Mouse (Mus musculus) adrenal gland, postnatal 4 days (tissue): Measurements from ENCODE around the gene Setd2. TPM values are rescaled to one million over a fixed set of nuclear protein-coding genes. Genes with fewer than 3 reads are reported as not detected.

ENCODE experiments used
- DNase-seq, 2 experiments: peaks; one replicate each; pipeline ENCODE4 v3.0.0; 2021 to 2022; ENCODE audit warnings: low spot score in 2 of 2, mixed read lengths in 2 of 2
- long read RNA-seq, 2 experiments: library from polyadenylated mRNA; stranded (forward); transcript quantifications; one replicate each; pipeline ENCODE4 v2.0.0; 2021
- total RNA-seq, 2 experiments: library from RNA; stranded (reverse); gene quantifications; 2 replicates each; pipeline ENCODE4 v1.2.3; 2021

The Setd2 gene
- total RNA-seq = 100 to 1,000 TPM in 1 of 2 experiments, 10 to 100 TPM in 1; 97.0 to 102 TPM
- long read RNA-seq, experiment 1, partial matches to known transcripts = 0 of 1 reads
- long read RNA-seq, experiment 1, other reads (novel, unspliced or antisense) = 0 of 1 reads
- long read RNA-seq, experiment 2, partial matches to known transcripts = 3 of 12 reads
- long read RNA-seq, experiment 2, other reads (novel, unspliced or antisense) = 9 of 12 reads

- peak; percentile 31 to 45 for DNase-seq
Measured at GRCm38 (mm10) chr9:110532538-110533291, at the start of gene Setd2. Setd2 (plus strand) TSS chr9:110532597.

- no peak for DNase-seq
Measured at GRCm38 (mm10) chr9:110488841-110489240, 43.6 kb upstream of the Setd2 start.

- DNase-seq = no peak
Measured at GRCm38 (mm10) chr9:110490913-110491312, 41.5 kb upstream of the Setd2 start.

DNA sequence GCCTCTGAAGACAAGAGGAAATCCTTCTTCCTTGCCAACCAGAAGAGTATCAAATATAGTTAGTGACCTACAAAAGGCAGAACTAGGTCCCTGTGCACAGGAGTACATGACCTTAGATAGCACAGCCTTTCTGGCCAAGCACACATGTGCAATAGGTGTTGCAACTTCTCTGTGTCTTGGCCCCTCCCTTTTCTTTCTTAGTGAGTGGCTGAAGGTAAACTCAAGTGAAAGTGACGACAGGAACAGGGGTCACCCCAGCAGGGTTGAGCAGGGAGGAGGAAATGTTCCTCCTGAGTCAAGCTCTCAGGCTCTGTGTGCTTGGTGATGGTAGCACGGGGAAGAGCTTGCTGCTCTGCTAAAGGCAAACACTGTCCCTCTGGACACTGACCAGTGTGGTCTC lies 6.7 kb upstream of the Setd2 start:
- DNase-seq = no peak

DNA sequence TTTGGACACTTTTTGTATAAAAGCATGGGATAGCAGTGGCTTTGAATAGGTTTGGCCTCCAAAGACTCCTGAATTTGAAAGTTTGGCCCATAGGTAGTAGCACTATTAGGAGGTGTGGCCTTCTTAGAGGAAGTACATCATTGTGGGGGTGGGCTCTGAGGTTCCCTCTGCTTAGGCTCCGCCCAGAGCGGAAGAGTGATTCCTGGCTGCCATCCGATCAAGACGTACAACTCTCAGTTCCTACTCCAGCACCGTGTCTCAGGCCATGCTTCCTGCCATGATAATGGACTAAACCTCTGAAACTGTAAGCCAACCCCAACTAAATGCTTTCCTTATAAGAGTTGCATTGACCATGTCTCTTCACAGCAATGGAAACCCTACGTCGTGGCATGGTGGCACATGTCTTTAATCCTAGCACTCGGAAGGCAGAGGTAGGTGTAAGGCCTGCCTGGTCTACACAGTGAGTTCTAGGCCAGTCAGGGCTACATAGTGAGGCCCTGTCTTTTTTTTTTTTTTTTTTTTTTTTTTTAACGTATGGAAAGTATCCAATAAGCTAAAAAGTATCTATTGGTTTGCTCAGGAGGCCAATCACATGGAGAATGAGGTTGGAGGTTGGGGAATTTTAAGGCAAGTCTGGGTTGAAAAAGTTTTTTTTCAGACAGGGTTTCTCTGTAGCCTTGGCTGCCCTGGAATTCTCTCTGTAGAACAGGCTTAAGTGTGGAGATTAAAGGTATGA lies 3.2 kb upstream of the Setd2 start:
- DNase-seq = no peak

GRCm38 (mm10) chr9:110530650-110531049 lies 1.7 kb upstream of the Setd2 start:
- no peak for DNase-seq

DNA sequence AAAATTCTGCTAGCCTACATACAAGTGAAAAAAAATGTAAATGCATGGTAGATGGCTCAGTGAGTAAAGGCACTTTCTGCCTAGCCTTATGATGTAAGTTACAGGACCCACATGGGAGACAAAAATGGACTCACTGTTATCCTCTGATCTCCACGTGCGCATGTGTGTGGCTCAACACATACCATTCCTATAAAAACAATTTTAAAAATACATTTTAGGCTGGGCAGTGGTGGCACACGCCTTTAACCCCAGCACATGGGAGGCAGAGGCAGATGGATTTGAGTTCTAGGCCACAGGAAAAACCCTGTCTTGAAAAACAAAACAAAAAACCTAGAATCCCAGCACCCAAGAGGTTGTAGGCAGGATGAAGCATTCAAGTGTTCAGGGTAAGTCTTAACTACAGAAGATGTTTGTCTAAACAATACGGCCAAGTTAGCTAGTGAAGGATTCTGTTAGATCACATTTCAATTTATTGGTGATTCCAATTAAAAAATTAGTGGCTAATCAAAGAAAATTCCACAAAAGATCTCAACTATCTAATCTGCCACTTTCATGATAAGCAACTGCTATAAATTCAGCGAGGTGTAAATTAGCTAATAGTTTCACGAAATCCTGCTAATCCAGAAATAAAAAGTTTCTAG lies 1.1 kb upstream of the Setd2 start:
- DNase-seq = no peak

GRCm38 (mm10) chr9:110531914-110532489 lies 395 bp upstream of the Setd2 start:
- peak; percentile 87 to 94 for DNase-seq

DNA sequence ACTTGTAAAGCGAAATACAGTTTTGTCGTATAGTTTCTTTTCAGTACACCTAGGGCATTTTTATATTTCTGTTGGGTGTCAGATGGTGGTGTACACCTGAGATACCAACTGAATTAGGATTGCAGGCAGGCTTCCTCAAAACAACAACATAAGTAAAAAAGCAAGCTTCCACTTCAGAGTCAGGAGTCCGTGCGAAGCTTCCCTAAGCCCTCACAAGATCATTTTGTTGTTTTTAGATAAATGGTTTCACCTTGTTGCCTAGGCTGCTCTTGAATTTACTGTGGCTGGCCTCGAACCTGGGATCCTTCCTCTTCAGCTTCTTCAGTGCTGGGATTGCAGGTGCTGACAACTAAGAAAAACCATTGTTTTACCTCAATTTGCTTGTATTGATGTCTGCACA lies 1.2 kb downstream of the Setd2 start:
- DNase-seq = no peak

GRCm38 (mm10) chr9:110535114-110535513 lies 2.7 kb downstream of the Setd2 start:
- DNase-seq = no peak

DNA sequence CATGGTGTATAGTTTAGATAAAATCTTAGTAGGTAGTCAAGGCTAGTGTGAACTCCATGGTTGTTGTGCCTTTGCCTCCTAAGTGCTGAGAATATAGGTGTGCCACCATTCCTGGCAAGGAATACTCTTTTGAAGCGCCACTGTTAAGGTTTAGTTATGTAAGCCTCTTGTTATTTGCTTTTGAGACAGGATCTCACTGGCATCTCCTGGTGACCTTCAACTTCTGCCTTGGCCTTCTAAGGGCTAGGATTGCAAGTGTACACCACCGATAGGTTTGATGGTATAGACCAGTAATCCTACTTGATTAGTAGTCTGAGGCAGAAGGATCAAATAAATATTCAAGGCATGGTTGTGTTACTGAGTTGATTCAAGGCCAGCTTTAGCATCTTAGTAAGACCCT lies 4.2 kb downstream of the Setd2 start:
- DNase-seq = no peak

DNA sequence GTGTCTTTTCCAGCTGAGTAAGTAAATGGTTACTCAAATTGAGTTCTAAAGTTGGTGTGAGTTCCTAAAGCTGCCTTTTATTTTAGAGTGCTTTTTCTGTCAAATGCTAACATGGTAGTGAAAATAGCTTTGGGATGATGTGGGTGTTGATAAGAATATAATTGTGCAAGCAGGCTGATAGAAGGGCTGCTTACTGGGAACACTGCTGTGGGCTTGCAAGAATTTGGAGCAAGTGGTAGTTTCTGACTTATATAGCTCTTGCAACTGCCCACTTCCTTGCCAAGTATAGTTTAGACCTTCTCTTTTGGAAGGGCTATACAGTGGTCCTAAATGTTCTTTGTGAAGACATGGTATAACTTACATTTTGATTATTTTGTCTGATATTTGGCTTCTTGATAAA lies 6.1 kb downstream of the Setd2 start:
- DNase-seq = no peak

DNA sequence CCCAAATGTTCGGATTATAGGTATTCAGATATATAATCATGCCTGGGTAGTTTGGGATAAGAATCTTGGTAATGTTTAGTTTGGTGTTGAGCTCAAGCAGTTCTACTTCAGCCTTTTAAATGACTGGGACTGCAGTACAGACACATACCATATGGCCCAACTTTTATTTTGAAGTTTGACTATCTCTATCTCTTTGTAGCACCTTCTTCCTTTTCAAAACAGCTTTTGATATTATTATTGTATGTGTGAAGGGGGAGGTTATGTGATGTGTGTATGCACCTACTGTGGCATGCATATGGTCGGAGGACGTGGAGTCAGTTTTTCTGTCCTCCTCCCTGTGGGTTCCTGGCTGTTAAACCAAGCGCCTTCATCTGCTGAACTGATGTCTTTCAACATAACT lies 9.6 kb downstream of the Setd2 start:
- DNase-seq = no peak

DNA sequence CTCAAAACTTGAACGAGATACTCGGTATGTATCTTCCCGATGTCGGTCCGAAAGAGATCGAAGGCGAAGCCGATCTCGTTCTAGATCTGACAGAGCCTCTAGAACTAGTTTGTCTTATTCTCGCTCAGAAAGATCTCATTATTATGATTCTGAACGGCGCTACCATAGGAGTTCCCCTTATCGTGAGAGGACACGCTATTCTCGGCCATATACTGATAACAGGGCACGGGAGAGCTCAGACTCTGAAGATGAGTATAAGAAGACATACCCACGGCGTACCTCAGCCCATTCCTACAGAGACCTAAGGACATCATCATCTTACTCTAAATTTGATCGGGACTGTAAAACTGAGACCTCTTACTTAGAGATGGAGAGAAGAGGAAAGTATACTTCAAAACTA lies 15.9 kb downstream of the Setd2 start:
- DNase-seq = no peak

- no peak for DNase-seq
Measured at GRCm38 (mm10) chr9:110568309-110568708, 35.9 kb downstream of the Setd2 start.

- no peak for DNase-seq
Measured at GRCm38 (mm10) chr9:110582161-110582560, 49.8 kb downstream of the Setd2 start.

DNA sequence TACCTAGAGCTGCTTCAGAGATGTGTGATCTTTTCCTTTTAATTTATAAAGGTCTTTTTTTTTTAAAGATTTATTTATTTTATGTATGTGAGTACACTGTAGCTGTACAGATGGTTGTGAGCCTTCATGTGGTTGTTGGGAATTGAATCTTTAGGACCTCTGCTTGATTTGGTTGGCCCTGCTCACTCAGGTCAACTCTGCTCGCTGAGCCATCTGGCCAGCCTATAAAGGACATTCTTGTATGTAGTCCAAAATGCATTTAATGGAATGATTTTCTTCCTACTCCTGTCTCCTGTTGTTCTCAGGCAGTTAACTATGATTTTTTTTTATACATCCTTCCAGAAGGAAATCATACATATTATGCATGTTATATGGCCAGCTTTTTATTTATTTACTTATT lies 51.1 kb downstream of the Setd2 start:
- DNase-seq = no peak

DNA sequence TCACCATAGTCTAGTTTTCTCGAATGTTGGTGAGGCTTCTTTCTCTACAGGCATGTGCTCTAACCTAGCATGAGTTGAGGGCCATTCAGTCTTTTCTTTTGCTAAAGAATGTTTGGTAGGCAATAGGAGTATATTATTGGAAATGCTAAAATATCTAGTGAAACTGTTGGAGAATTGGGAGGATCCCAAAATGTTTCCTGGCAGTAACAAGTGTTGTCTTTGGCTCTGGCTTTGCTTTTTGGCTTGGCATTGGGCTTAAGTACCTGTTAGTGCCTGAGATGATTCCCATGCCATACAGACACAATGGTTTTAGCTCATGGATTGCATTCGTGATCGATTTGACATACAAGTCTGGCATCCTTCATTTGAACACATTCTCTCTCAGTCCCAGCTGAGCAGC lies 79.1 kb downstream of the Setd2 start:
- no peak for DNase-seq

- peak in 1 of 2 experiments; percentile 4 for DNase-seq
Measured at GRCm38 (mm10) chr9:110617081-110617480, 84.7 kb downstream of the Setd2 start.

- no peak for DNase-seq
Measured at GRCm38 (mm10) chr9:110620180-110620579, 87.8 kb downstream of the Setd2 start.

DNA sequence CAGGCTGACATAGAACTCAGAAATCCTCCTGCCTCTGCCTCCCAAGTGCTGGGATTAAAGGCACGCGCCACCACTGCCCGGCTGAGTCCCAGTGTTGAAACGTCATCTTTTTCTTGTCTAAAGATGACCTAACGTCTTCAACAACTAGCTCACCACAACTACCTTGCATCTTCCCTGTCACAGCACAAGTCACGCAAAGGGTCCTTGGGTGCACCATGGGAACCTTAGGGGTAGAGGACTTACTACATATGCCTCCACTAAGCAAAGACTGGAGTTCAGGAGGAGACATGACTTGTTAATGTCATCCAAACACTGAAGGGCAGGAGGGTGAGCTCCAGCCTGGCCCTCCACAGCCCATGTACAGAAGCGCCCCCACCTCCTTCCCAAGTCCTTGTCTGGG lies 88.3 kb downstream of the Setd2 start:
- no peak for DNase-seq
